Mouse (Mus musculus) hindbrain, embryonic 12.5 days (tissue): ENCODE measurements around the gene Myd88. TPM values are rescaled to one million over a fixed set of nuclear protein-coding genes. Genes with fewer than 3 reads are reported as not detected.
"Not testable (repeated sequence)": the region's sequence is repeated elsewhere in the genome, so short reads cannot be mapped to it uniquely, and the experiment has no call there.

Experiments
- ATAC-seq: fragments of 200-750 bp; cut with Nextera tagmentation; 2 replicates; pipeline ENCODE4 v1.8.0; 2017; ENCODE audit warnings: moderate TSS enrichment; ENCODE audit not compliant: low FRiP score
- H3K27ac ChIP-seq: fragments of 300-500 bp; sonication (generic); 2 replicates; pipeline ENCODE4 v1.5.1; 2016; ENCODE audit warnings: mild to moderate bottlenecking
- H3K27me3 ChIP-seq: fragments of 300-500 bp; sonication (generic); 2 replicates; pipeline ENCODE4 v1.6.1; 2016; ENCODE audit warnings: mild to moderate bottlenecking
- H3K36me3 ChIP-seq: fragments of 300-500 bp; sonication (generic); 2 replicates; pipeline ENCODE4 v1.6.1; 2016; ENCODE audit warnings: mild to moderate bottlenecking
- H3K4me1 ChIP-seq: fragments of 300-500 bp; sonication (generic); 2 replicates; pipeline ENCODE4 v1.6.1; 2016
- H3K4me2 ChIP-seq: fragments of 300-500 bp; sonication (generic); replicated peaks from 2 replicates; pipeline ENCODE4 v1.6.1; 2016; ENCODE audit warnings: mild to moderate bottlenecking
- H3K4me3 ChIP-seq: fragments of 300-500 bp; sonication (generic); 2 replicates; pipeline ENCODE4 v1.5.1; 2016; ENCODE audit warnings: mild to moderate bottlenecking
- H3K9ac ChIP-seq: fragments of 300-500 bp; sonication (generic); 2 replicates; pipeline ENCODE4 v1.6.1; 2016; ENCODE audit warnings: mild to moderate bottlenecking, moderate library complexity
- H3K9me3 ChIP-seq: fragments of 300-500 bp; sonication (generic); replicated peaks from 2 replicates; pipeline ENCODE4 v1.6.1; 2016; ENCODE audit warnings: mild to moderate bottlenecking
- WGBS: fragments of 180-500 bp; shearing (Covaris S2); methylation state at CpG from one replicate; pipeline ENCODE4 v1.1.7; 2016; 5-methylcytosine and 5-hydroxymethylcytosine counted together
- polyA plus RNA-seq: library from polyadenylated mRNA; unstranded; fragments of >200 nt; fragmentation: Nextera tagmentation; extraction: Ambion mirVana; gene quantifications from 2 replicates; pipeline ENCODE4 v1.2.1, GENCODE M21; 2016

The Myd88 gene
- 6.3 and 7.6 TPM in 2 replicates for polyA plus RNA-seq

DNA sequence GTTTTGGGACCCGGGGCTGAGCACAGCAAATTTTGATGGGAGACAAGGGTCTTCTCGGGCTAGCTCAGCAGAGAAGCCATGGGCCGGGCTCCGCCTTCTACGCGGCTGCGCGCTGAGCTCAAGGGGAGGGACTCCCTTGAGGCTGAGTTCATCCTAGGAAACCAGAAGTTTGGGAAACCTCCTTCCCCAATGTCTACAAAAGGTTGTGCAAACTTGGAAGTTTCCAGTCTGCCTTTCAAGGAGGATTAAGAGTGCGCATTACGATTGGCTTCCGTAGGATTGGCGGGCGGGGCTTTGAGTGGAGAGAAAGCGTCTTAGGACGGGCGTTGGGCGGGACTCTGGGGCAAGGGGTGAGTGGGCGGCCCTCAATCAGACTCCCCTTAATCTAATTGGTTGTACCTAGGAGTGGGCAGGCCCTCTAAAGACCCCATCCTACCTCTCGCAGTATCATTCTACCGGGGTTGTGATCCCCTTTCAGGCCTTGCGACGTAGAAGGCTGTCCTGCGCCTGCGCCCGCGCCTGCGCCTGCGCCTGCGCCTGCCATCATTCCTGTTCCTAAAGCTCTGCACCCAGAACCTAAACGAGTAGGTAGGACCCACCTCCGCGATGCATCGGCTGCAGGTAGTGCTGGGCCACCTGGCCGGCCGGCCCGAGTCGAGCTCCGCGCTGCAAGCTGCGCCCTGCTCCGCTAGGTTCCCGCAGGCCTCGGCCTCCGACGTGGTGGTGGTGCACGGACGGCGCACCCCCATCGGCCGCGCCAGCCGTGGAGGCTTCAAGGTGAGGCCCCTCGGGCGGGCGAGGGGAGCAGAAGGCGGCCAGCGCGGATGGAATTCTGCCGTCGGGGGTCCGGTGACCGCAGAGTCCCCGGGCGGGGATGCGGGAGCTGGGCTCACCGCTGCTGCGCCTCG, at the start of gene Myd88:
TSS of gene Myd88 (minus strand) at position 503 of the 908 bp plus-strand sequence.
- peak; percentile 97 for ATAC-seq
- H3K4me1 ChIP-seq: peaks cover 26% of the 10 kb centered on the region
- WGBS: under 1% methylated on average over 68 of the region's 68 CpGs

DNA sequence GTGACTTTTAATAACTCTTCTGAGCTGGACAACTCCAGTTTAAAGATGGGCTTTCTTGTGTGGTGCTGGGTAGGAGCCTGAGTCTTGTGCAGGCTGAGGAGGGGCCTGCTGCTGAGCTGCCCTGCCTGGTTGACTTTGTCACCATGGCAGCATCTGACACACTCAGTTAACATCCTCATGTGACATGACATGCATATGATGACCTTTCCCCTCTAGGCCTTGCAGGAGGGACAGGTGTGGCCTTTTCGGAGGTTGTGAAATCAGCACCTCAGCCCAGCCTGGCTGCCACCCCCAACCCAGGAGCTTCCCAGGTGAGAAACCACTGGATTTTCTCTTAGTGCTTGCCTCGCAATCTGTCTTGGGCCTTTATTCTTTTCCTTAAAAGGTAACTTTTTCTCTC, 49.0 kb upstream of the Myd88 start:
- no peak overlapping the region for H3K27ac ChIP-seq
- H3K27me3 ChIP-seq: no peaks in the 10 kb centered on the region
- no peak overlapping the region for H3K9ac ChIP-seq
- 86% methylated on average over 2 of the region's 2 CpGs for WGBS
- ATAC-seq: no peak
- no peaks in the 10 kb centered on the region for H3K9me3 ChIP-seq
- no peak overlapping the region for H3K4me3 ChIP-seq
- H3K4me2 ChIP-seq: no peak overlapping the region
- no peaks in the 10 kb centered on the region for H3K4me1 ChIP-seq
- no peaks in the 10 kb centered on the region for H3K36me3 ChIP-seq

More for the DNA sequence above, at the start of gene Myd88:
- Histone ChIP-seq H3K9ac (peak within 1 kb of the TSS; percentile 81), H3K9me3 (no peaks in the 10 kb centered on the region), H3K27ac (peak within 1 kb of the TSS; percentile 89), H3K4me2 (peak within 1 kb of the TSS; percentile 75), H3K36me3 (peaks cover 34% of the 10 kb centered on the region), H3K27me3 (peaks cover 20% of the 10 kb centered on the region), H3K4me3 (peak within 1 kb of the TSS; percentile 81)

DNA sequence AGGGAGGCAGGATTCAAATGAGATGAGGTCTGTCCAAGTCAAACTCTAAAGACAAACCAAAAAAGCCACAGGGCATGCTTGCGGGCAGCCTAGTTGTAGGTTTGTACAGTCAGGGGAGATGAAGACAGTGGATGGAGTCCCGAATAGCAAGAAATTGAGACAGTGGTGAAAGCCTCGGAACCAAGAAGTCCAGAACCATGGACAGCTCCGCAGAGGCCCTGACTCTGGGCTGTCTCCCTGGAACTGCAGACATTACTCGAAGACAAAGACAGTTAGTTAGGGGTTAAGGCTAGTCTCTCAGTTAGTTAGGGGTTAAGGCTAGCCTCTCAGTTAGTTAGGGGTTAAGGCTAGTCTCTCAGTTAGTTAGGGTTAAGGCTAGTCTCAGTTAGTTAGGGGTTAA, 47.7 kb upstream of the Myd88 start:
- Histone ChIP-seq H3K4me1 (no peaks in the 10 kb centered on the region), H3K36me3 (no peaks in the 10 kb centered on the region), H3K27ac (no peak overlapping the region), H3K9me3 (no peaks in the 10 kb centered on the region), H3K9ac (no peak overlapping the region), H3K4me2 (no peak overlapping the region), H3K4me3 (no peak overlapping the region), H3K27me3 (no peaks in the 10 kb centered on the region)
- WGBS: 52% methylated on average over 5 of the region's 5 CpGs
- ATAC-seq: no peak

DNA sequence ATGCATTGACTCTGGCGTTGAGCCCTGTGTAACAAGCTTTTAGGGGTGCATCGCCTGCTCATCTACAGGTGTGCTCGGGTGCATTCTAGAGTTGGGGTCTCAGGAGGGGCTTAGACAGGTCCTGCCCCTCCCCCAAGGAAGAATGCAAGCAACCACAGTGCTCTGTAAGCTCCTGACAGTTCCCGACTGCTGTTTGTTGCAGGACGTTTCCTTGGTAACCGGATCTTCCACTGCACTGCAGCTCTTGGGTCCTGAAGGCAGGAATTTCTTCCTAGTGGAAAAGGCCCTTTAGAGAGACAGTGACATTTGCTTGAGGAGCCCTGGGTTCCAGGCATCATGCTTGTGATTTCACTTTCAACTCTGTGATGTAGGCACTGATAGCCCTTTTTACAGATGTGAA, 41.4 kb upstream of the Myd88 start:
- Histone ChIP-seq H3K4me3 (no peak overlapping the region), H3K36me3 (0 out of 2 replicates have a peak, but pooled peaks cover 4% of the 10 kb centered on the region), H3K4me2 (no peak overlapping the region), H3K27ac (no peak overlapping the region), H3K9me3 (no peaks in the 10 kb centered on the region), H3K4me1 (no peaks in the 10 kb centered on the region), H3K27me3 (no peaks in the 10 kb centered on the region), H3K9ac (no peak overlapping the region)
- whole genome bisulfite sequencing: 66% methylated on average over 6 of the region's 6 CpGs
- ATAC-seq: no peak

DNA sequence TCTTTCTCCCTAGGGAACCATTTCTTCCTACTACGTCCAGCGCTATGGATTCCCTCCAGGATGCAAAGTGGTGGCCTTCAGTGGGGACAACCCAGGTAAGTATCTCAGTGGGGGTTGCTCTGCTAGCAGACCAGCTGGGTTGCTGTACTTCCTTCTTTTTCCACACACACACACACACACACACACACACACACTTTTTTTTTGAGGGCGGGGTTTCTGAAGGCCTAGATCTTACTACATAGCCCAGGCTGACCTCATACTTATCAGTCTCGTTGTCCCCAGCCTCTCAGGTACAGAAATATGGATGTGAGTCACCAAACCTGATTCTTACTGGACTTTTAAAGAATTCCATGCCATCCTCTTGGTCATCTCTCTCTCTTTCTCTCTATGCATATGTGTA, 37.0 kb upstream of the Myd88 start:
- 94% methylated on average over 4 of the region's 4 CpGs for WGBS
- H3K9me3 ChIP-seq: no peaks in the 10 kb centered on the region
- H3K27ac ChIP-seq: no peak overlapping the region
- H3K4me1 ChIP-seq: no peaks in the 10 kb centered on the region; the same call in 1 of the 2 replicates
- no peaks in the 10 kb centered on the region for H3K27me3 ChIP-seq
- no peak overlapping the region for H3K4me2 ChIP-seq
- no peak overlapping the region for H3K4me3 ChIP-seq
- 0 out of 2 replicates have a peak, but pooled peaks cover 4% of the 10 kb centered on the region for H3K36me3 ChIP-seq
- no peak overlapping the region for H3K9ac ChIP-seq
- no peak for ATAC-seq

DNA sequence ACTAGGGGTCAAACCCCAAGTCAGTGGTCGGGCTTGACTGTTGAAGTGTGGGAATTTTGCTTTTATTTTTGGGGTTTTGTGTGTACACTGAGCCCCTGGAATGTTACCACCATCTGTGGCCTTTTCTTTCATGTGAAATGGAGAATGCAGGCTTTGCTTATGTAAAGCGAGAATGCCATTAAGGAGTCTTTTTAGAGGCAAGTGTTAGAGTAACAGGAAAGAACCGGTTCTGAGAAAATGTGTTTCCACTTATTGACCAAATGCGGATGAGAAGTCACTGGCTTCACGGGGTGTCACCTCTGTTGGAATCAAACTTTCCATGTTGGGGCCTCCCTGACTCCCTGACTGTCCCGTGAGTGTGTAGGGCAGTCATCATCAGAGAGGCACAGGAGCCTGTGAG, 34.3 kb upstream of the Myd88 start:
- Histone ChIP-seq H3K36me3 (no peaks in the 10 kb centered on the region), H3K9me3 (no peaks in the 10 kb centered on the region), H3K9ac (no peak overlapping the region), H3K27me3 (no peaks in the 10 kb centered on the region), H3K4me2 (no peak overlapping the region), H3K4me3 (no peak overlapping the region), H3K4me1 (no peaks in the 10 kb centered on the region; the same call in 1 of the 2 replicates), H3K27ac (no peak overlapping the region)
- WGBS: 49% methylated on average over 6 of the region's 6 CpGs
- ATAC-seq: no peak

DNA sequence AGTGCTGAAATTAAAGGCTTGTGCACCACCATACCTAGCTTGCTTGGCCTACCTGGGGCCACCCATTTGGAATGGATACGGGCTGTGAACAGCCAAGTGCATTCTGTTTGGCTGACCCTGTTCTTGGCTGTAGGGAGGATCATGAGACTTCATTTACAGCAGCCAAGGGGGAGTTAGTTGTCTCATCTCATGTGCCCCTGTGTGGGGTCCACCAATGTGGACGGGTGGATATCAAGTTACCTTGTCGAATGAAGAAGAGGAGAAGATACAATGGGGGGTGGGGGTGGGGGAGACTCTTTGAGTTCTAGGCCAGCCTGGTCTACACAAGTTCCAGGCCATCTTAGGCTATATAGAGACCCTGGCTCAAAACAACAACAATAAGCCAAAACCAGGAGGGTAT, 33.8 kb upstream of the Myd88 start:
- no peak for ATAC-seq
- Histone ChIP-seq H3K9ac (no peak overlapping the region), H3K36me3 (no peaks in the 10 kb centered on the region), H3K4me3 (no peak overlapping the region), H3K4me2 (no peak overlapping the region), H3K27ac (no peak overlapping the region), H3K9me3 (no peaks in the 10 kb centered on the region), H3K27me3 (no peaks in the 10 kb centered on the region), H3K4me1 (no peaks in the 10 kb centered on the region; the same call in 1 of the 2 replicates)
- WGBS: 70% methylated on average over 3 of the region's 3 CpGs

DNA sequence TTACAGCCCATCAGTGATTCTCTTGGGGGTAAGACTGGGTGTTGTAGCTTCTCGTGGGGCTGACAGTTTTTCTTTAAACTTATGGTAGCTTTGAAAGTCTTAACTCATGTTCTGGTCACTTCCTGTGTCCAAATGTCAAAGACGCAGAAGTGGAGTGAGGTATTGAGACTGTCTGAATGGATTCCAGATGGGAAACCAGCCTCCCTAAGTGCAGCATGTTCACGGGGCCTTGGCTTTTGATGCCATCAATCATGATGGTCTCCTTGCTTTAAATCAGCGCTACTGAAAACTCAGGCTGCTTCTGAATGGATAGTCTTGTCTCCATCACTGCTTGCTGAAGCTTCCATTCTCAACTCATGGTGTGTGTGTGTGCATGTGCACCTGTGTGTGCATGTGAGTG, 30.0 kb upstream of the Myd88 start:
- H3K9me3 ChIP-seq: no peaks in the 10 kb centered on the region
- 69% methylated on average over 4 of the region's 4 CpGs for WGBS

DNA sequence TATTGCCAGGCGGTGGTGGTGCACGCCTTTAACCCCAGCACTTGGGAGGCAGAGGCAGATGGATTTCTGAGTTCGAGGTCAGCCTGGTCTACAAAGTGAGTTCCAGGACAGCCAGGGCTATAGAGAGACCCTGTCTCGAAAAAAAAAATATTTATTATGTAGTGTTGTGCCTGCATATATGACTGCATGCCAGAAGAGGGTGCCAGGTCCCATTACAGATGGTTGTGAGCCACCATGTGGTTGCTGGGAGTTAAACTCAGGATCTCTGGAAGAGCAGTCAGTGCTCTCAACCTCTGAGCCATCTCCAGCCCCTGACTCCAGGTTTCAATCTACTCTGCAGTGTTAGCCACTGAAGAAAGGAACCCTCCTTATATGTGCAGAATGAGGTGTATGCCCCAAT, 29.6 kb upstream of the Myd88 start:
- H3K27me3 ChIP-seq, H3K27ac ChIP-seq, H3K9ac ChIP-seq, H3K4me2 ChIP-seq, ATAC-seq, H3K9me3 ChIP-seq, H3K4me1 ChIP-seq, H3K4me3 ChIP-seq, H3K36me3 ChIP-seq: not testable (repeated sequence)
- 85% methylated on average over 4 of the region's 4 CpGs for WGBS

More for the DNA sequence above, 30.0 kb upstream of the Myd88 start:
- no peak for ATAC-seq
- Histone ChIP-seq H3K4me1 (no peaks in the 10 kb centered on the region; the same call in 1 of the 2 replicates), H3K36me3 (no peaks in the 10 kb centered on the region), H3K9ac (no peak overlapping the region), H3K4me2 (no peak overlapping the region), H3K27me3 (no peaks in the 10 kb centered on the region), H3K4me3 (no peak overlapping the region), H3K27ac (no peak overlapping the region)

DNA sequence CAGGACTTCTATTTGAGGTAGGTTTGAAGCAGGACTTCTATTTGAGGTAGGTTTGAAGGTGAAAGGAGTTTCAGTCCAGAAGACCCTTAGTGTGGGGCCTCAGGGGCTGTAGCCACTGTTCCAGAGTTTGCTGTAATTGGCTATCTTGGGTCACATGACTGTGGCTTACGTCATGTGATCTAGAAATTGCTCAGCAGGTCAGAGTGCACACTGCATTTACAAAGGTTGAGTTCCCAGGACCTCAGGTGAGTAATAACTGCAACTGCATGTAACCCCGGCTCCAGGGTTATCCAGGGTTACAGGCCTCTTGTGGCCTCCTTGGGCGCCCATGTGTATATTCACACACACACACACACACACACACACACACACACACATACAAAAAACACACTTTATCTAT, 27.2 kb upstream of the Myd88 start:
- no peak for ATAC-seq
- no peaks in the 10 kb centered on the region for H3K36me3 ChIP-seq
- no peak overlapping the region for H3K4me2 ChIP-seq
- H3K4me1 ChIP-seq: no peaks in the 10 kb centered on the region
- no peaks in the 10 kb centered on the region for H3K27me3 ChIP-seq
- 94% methylated on average over 3 of the region's 3 CpGs for WGBS
- H3K27ac ChIP-seq: no peak overlapping the region
- no peaks in the 10 kb centered on the region for H3K9me3 ChIP-seq
- no peak overlapping the region for H3K4me3 ChIP-seq
- H3K9ac ChIP-seq: no peak overlapping the region

DNA sequence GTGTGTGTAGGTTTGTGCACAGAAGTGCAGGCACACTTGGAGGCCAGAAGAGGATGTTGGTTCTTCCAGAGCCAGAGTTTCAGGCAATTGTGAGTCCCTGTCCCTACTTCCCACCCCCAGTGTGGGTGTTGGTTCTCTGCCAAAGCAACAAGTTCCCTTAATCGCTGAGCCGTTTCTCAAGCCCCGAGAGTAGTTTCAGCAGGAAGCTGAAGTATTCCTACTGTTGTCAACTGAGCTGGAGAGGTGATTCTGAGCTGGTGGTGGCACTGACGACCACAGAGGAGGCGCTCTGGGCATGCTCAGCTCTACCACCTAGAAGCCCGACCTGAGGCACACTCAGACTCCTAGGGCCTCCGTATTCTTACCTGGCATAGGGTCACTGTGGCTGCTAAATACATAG, 24.1 kb upstream of the Myd88 start, which contains the start of gene Slc22a14:
TSS of gene Slc22a14 (minus strand) at position 270 of the 400 bp plus-strand sequence.
- H3K27ac ChIP-seq: no peak within 1 kb of the TSS
- no peak within 1 kb of the TSS for H3K4me3 ChIP-seq
- no peak within 1 kb of the TSS for H3K9ac ChIP-seq
- no peak within 1 kb of the TSS for H3K4me2 ChIP-seq
- H3K27me3 ChIP-seq: no peaks in the 10 kb centered on the region
- no peaks in the 10 kb centered on the region for H3K4me1 ChIP-seq
- H3K9me3 ChIP-seq: no peaks in the 10 kb centered on the region
- ATAC-seq: no peak
- WGBS: 81% methylated on average over 7 of the region's 7 CpGs
- no peaks in the 10 kb centered on the region for H3K36me3 ChIP-seq

DNA sequence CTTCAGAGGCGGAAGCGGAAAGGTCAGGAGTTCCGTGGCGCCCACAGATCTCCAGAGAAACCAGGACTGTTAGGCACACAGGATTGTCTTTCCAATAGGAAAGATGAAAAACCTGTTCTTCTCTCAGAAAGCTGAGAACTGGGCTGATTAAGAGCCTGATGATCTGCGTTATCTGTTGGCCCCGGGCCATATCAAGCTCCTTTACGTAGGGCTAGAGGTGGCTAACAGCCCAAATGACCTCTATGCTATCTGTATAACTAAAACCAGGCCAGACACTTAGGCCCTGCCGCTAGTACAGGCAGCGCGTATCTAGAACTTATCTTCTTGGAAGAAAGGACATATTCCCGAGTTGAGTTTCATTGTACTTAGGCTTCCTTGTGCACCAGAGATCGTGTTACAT, 22.0 kb upstream of the Myd88 start:
- H3K4me3 ChIP-seq: no peak overlapping the region
- H3K9ac ChIP-seq: no peak overlapping the region
- 0 out of 2 replicates have a peak, but pooled peaks cover 1% of the 10 kb centered on the region for H3K4me1 ChIP-seq
- H3K9me3 ChIP-seq: no peaks in the 10 kb centered on the region
- no peak overlapping the region for H3K4me2 ChIP-seq
- no peaks in the 10 kb centered on the region for H3K36me3 ChIP-seq
- no peak overlapping the region for H3K27ac ChIP-seq
- no peak for ATAC-seq
- H3K27me3 ChIP-seq: no peaks in the 10 kb centered on the region
- WGBS: 90% methylated on average over 12 of the region's 12 CpGs

DNA sequence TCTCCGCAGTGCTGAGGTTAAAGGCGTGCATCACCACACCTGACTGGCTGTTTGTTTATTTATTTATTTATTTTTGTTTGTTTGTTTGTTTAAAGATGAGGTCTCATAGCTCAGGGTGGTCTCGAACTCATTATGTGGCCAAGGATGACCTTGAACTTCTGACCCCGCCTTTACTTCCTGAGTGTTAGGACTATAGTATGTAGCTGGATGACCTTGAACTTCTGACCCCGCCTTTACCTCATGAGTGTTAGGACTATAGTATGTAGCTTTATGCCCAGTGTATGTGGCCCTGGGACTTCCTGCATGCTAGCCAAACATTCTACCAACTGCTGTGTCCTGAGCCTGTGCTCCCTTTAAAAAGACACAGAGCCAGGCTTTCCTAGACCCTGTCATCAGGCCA, 20.2 kb upstream of the Myd88 start:
- Histone ChIP-seq H3K27me3 (no peaks in the 10 kb centered on the region), H3K9ac (no peak overlapping the region), H3K4me2 (no peak overlapping the region), H3K4me3 (no peak overlapping the region), H3K4me1 (0 out of 2 replicates have a peak, but pooled peaks cover 3% of the 10 kb centered on the region), H3K36me3 (no peaks in the 10 kb centered on the region), H3K9me3 (no peaks in the 10 kb centered on the region), H3K27ac (no peak overlapping the region)
- WGBS: 95% methylated on average over 5 of the region's 5 CpGs
- no peak for ATAC-seq
